Mouse (Mus musculus): Measurements from ENCODE around the gene Prss48. TPM values are rescaled to one million over a fixed set of nuclear protein-coding genes. Genes with fewer than 3 reads are reported as not detected.
A peak's percentile ranks its signal among the peaks of the same experiment; 100 is the strongest.
"Not testable (repeated sequence)": the region's sequence is repeated elsewhere in the genome, so short reads cannot be mapped to it uniquely, and the experiment has no call there.

The Prss48 gene
- total RNA-seq, 2 experiments from 2014 or later, result not detected

GRCm38 (mm10) chr3:86011373-86011772, 9.1 kb upstream of the Prss48 start:
- no peak for ATAC-seq (replicated peaks; ENCODE audit: low FRiP score, poor library complexity, severe bottlenecking)

DNA sequence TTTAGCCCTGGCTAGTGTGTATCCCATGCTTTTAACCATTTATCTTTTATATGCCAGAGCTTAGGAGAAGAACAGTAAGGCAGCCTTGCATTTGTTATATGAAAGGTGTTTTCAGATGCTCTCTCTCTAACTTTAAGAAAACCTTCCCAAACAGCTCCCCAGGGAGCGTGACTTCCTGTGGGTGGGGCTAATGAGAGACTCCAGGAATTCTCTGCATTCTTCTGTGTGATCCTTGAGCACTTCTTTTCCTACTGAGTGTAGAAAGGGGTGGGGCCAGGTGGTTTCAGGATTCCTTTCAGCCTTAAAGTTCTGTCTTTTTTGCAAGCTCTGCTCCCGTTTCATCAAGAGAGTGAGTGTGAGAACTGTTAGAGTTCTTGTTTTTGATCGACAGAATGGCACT, 8.3 kb upstream of the Prss48 start:
- no peak for ATAC-seq (replicated peaks; ENCODE audit: low FRiP score, poor library complexity, severe bottlenecking)

GRCm38 (mm10) chr3:86004751-86005150, 2.5 kb upstream of the Prss48 start:
- ATAC-seq (replicated peaks; ENCODE audit: low FRiP score, poor library complexity, severe bottlenecking), result no peak

DNA sequence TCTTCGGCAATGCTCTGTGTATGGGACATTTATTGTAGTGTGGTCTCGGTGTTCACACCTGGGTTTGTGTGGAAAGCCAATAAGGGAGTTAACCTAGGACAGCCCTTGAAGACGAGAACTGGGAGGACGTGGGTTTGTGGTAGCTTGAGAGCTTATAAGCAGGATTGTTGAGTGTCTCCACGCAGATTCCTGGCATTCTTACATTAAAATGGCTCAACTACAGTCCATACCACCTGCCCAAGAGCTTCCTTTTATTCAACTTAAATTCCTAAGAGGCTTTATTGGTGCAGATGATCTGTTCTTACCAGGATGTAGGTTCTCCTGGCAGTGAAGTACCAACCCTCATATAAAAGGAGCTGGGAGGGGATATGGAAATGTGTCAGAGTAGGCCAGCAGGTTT, 649 bp upstream of the Prss48 start:
- no peak for ATAC-seq (replicated peaks; ENCODE audit: low FRiP score, poor library complexity, severe bottlenecking)

DNA sequence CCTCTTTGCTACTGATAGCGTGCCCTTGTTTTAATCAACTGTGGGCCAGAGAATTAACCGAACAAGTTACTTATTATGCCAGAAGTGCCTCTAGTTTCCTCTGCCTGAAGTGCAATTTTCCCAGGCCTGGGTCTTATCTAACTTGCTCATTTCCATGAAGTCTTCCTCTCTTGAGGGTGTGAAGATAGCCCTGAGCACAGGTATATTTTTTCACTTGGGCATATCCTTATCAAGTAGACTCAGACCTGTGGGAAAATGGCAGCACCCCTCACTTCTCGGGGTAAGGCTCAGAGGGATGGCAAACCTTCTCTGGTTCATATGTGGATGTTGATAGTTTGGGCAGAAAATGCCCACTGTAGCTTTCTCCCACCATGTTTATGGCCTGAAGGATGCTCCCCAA, 1.0 kb downstream of the Prss48 start:
- no peak for ATAC-seq (replicated peaks; ENCODE audit: low FRiP score, poor library complexity, severe bottlenecking)

- ATAC-seq (replicated peaks; ENCODE audit: low FRiP score, poor library complexity, severe bottlenecking), result no peak
Observed at GRCm38 (mm10) chr3:85994645-85995044, 7.6 kb downstream of the Prss48 start.

GRCm38 (mm10) chr3:85993744-85994143, 8.5 kb downstream of the Prss48 start:
- ATAC-seq (replicated peaks; ENCODE audit: low FRiP score, poor library complexity, severe bottlenecking), result no peak

DNA sequence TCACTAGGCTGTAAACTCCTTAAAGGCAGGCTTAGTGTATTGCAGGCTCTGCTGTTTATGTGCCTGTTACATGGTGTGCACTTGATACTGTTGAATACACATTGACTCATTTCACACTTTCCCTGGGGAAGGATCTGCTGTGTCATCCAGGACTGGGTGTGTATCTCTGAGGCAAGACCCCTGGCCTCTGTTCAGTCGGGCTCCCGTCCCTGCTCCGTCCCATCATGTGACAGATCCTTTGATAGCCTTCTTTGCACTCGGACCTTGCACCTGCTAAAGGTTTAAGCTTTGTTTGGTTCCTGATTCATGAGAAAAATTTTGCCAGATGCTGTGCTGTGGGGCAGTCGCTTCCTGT, 10.5 kb downstream of the Prss48 start:
- peak; percentile 66 for ATAC-seq (replicated peaks; ENCODE audit: low FRiP score, poor library complexity, severe bottlenecking)

DNA sequence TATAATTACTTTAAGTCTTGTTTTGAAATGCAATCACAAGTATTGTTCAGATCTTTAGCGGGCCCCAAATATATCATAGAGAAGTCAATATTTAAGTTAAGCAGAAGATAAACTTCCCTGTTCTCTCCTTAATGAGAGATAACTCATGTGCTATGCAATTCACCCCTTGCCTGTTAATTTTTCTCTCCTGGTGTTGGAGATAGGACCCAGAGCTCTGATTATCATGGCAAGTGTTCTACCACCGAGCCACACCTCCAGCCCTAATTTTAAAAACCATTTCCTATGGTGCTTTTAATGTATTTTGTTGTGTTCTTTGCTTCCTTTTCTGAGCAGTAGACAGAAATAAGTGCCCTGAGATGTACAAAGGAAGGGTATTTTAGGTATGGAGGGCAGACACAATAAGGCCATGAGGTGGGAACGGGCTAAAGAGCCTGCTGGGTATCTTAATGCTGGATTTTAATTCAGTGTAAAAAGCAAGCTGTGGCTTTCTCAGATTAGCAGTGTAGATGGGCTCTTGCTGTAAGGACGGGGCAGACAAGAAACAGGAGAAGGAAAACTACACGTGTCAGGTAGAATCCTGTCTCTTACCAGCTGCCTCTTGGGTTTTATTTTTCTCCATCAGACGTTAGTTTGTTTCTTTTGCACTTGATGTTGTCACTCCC, 11.0 kb downstream of the Prss48 start:
- ATAC-seq (replicated peaks; ENCODE audit: low FRiP score, poor library complexity, severe bottlenecking), result no peak

DNA sequence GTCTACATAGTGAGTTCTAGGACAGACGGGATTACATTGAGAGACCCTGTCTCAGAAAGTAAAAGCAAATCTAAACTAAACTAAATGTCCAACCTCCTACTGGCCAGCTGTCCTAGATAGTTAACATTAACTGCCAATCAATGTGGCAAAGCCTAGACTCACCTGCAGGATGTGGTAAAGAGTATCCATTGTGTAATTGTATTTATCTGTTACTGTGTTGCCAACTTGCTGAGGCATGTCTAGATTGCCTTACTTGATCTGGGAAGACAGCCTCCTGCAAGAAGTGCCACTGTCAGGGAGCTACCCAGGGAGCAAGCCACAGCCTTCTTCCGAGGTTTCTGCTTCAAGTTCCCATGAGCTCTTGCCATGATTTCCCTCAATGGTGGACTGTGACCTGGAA, 15.1 kb downstream of the Prss48 start:
- ATAC-seq (replicated peaks; ENCODE audit: low FRiP score, poor library complexity, severe bottlenecking), result no peak

DNA sequence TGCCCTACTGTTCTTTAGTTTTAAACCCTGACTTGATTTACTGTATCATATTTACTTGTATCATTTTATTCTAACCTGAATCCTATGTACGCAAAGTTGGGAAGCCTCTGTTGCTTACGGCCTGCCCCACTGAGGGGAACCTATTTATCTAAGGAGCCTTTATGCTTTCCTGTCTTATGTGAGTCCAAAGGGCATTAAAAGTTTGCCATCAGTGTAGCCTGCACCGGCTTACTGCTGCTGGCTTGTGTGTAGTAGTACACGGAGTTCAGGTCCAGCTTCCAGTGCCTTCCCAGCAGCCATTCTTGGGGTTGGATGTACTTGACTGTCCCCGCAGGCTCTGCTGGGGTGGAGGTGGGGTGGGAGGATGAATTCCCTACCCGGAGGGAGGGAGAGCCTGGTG, 17.8 kb downstream of the Prss48 start:
- no peak for ATAC-seq (replicated peaks; ENCODE audit: low FRiP score, poor library complexity, severe bottlenecking)

DNA sequence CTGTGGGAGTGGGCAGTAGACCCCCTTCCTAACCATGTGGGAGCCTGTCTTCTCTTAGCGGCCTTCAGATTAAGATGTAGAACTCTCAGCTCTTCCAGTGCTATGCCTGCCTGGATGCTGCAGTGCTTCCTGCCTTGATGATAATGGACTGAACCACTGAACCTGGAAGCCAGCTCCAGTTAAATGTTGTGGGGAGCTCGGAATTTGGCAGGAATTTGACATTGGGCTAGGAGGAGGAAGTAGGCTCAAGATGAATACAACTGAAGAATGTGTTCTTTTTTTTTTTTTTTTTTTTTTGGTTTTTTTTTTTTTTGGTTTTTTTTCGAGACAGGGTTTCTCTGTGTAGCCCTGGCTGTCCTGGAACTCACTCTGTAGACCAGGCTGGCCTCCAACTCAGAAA, 20.5 kb downstream of the Prss48 start:
- ATAC-seq (replicated peaks; ENCODE audit: low FRiP score, poor library complexity, severe bottlenecking), result not testable (repeated sequence)

GRCm38 (mm10) chr3:85980036-85980435, 22.3 kb downstream of the Prss48 start:
- no peak for ATAC-seq (replicated peaks; ENCODE audit: low FRiP score, poor library complexity, severe bottlenecking)

- ATAC-seq (replicated peaks; ENCODE audit: low FRiP score, poor library complexity, severe bottlenecking), result no peak
Observed at GRCm38 (mm10) chr3:85974451-85974850, 27.8 kb downstream of the Prss48 start.

- no peak for ATAC-seq (replicated peaks; ENCODE audit: low FRiP score, poor library complexity, severe bottlenecking)
Observed at GRCm38 (mm10) chr3:85973376-85974140, 28.7 kb downstream of the Prss48 start.

DNA sequence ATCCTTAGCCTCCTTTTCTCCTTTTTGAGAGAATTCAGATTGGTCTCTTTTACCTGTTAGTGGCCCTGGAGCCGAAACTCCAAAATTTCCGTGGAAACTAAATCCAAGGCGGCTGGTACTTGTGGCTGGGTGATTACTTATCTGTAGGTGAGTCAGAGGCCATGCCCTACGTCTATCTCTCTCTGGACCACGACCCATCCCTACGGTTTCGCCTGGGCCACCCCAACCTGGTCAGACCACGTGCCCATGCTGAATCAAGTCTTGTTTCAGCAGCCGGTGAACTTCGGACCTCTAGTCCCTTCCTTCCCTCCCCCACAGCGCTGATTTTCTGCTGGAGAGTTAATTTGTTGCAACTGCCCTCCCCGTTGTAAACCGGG, 30.7 kb downstream of the Prss48 start:
- no peak; the same call in 1 of the 2 replicates for ATAC-seq (replicated peaks; ENCODE audit: low FRiP score, poor library complexity, severe bottlenecking)

DNA sequence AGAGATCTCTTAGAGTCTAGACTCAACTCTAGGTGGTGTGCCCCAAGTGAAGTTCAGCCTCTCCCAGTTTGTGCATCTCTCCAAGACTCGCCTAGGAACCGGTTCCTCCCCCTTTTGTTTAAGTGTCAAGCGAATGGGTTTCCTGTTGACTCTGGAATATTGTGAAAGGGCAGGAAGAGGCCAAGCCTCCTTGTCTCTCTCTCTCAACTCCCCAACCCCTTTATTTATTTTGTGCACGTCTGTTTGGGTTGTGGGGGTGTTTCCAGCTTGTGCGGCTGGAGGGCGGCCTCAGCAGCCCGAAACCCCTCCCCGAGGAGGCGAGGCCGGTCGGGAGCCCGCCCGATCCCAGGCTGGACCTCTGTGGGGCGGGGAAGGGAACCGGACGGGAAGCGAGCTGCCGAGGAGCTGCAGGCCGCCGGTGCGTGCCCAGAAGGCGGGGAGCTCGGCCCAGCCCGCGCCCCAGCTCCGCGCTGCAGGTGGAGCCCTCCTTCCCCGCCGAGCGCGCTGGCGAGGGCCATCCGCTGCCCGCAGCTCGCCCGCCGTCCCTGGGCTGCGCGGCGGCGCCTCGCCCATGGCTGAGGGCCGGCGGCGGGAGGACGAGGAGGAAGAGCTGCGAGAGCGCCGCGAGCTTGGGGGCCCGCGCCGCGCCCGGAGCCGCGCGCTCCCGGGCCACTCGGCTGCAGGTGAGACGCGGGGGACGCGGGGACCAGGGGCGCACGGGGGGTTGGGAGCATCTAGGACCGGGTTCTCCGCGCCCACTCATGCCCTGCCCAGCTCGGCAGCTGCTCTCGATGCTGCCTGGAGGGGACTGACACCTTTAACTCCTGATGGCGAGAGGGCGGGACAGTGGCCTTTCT, 31.3 kb downstream of the Prss48 start, which contains the start of gene Sh3d19:
Gene Sh3d19 (plus strand): TSS at position 368 of the 857 bp plus-strand sequence.
- no peak for ATAC-seq (replicated peaks; ENCODE audit: low FRiP score, poor library complexity, severe bottlenecking)

- no peak for ATAC-seq (replicated peaks; ENCODE audit: low FRiP score, poor library complexity, severe bottlenecking)
Observed at GRCm38 (mm10) chr3:85969040-85969439, 33.3 kb downstream of the Prss48 start.

DNA sequence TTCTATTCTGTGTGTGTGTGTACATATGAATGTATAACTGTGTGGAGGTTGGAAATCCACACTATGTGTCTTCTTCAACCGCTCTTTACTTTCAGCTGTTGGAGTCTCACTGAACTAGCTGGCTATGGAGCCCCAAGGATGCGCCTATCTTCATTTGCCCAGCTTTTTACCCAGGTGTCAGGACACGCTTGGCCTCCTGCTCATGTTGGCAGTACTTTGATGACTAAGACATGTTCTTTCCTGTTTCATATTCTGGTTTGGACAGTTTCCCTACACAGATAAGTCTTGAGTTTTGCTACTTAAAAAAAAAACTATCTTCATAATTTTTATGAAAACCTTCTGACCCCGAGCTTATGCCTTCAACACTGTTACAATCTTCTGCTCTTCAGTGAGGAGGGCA, 36.8 kb downstream of the Prss48 start:
- ATAC-seq (replicated peaks; ENCODE audit: low FRiP score, poor library complexity, severe bottlenecking), result no peak

DNA sequence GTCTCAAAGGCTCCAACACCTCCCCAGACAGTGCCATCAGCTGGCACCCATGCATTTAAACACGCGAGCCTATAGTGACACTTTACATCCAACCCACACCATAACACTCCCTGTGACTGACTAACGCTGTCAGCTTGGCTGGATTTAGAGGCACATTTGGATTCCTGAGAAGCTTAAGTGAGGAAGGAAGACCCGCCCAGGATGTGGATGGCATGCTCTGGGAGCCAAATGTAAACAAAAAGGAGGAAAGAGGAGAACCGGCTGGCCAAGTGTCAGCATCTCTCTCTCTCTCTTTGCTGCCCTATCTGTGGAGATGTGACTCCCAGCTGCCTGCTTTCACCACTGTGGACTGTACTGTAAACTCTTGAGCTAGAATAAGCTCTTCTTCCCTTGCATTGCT, 41.2 kb downstream of the Prss48 start:
- no peak for ATAC-seq (replicated peaks; ENCODE audit: low FRiP score, poor library complexity, severe bottlenecking)

GRCm38 (mm10) chr3:85959669-85960068, 42.6 kb downstream of the Prss48 start:
- no peak for ATAC-seq (replicated peaks; ENCODE audit: low FRiP score, poor library complexity, severe bottlenecking)

All from erythroblast, adult 5-6 weeks (primary cell).